Mouse (Mus musculus) T-helper 2 cell (primary cell): ENCODE data around the gene Serpinc1.
"Not testable (repeated sequence)": the region's sequence is repeated elsewhere in the genome, so short reads cannot be mapped to it uniquely, and the experiment has no call there.

ENCODE experiments used
- in situ Hi-C: fragments of 300-600 bp; cut with MboI, MseI; formaldehyde crosslinking; loops from one replicate; pipeline ENCODE4 v1.15.1; 2025; ENCODE audit warnings: high pct_unique_total_duplicates

Serpinc1 gene

GRCm38 (mm10) chr1:161020051-161020450 is 41.7 kb downstream of the Serpinc1 start:
- in situ Hi-C loops, result no loop called here

GRCm38 (mm10) chr1:161025410-161026210 is 47.2 kb downstream of the Serpinc1 start:
- in situ Hi-C loops, result no loop called here

GRCm38 (mm10) chr1:161027196-161027595 is 48.8 kb downstream of the Serpinc1 start:
- in situ Hi-C loops, result no loop called here

- in situ Hi-C loops, result not testable (repeated sequence)
These were observed 50.0 kb downstream of the Serpinc1 start for GRCm38 (mm10) chr1:161028427-161028826.

GRCm38 (mm10) chr1:161030058-161030457 is 51.7 kb downstream of the Serpinc1 start:
- in situ Hi-C loops, result no loop called here

- in situ Hi-C loops, result no loop called here
These were observed 53.5 kb downstream of the Serpinc1 start for GRCm38 (mm10) chr1:161031881-161032280.

GRCm38 (mm10) chr1:161032345-161032744 is 54.0 kb downstream of the Serpinc1 start:
- in situ Hi-C loops, result no loop called here

- in situ Hi-C loops, result no loop called here
These were observed 55.6 kb downstream of the Serpinc1 start for GRCm38 (mm10) chr1:161033856-161034434.

GRCm38 (mm10) chr1:161034435-161035280 is 56.3 kb downstream of the Serpinc1 start, which contains the start of gene Zbtb37:
Gene Zbtb37, minus strand, starts transcription at chr1:161034849.
- in situ Hi-C loops, result no loop called here

GRCm38 (mm10) chr1:161035281-161035785 is 56.9 kb downstream of the Serpinc1 start:
- in situ Hi-C loops, result no loop called here

- in situ Hi-C loops, result no loop called here
These were observed 57.5 kb downstream of the Serpinc1 start for GRCm38 (mm10) chr1:161035786-161036404.

GRCm38 (mm10) chr1:161036411-161036841 is 58.0 kb downstream of the Serpinc1 start:
- in situ Hi-C loops, result no loop called here

GRCm38 (mm10) chr1:161037026-161037425 is 58.6 kb downstream of the Serpinc1 start:
- in situ Hi-C loops, result no loop called here

- in situ Hi-C loops, result no loop called here
These were observed 59.2 kb downstream of the Serpinc1 start for GRCm38 (mm10) chr1:161037599-161037998.

- in situ Hi-C loops, result no loop called here
These were observed 59.6 kb downstream of the Serpinc1 start for GRCm38 (mm10) chr1:161038004-161038403.

- in situ Hi-C loops, result no loop called here
These were observed 60.8 kb downstream of the Serpinc1 start for GRCm38 (mm10) chr1:161038968-161039721.

- in situ Hi-C loops, result no loop called here
These were observed 61.5 kb downstream of the Serpinc1 start for GRCm38 (mm10) chr1:161039741-161040425.

GRCm38 (mm10) chr1:161040426-161040770 is 62.0 kb downstream of the Serpinc1 start:
- in situ Hi-C loops, result no loop called here

- in situ Hi-C loops, result no loop called here
These were observed 62.5 kb downstream of the Serpinc1 start for GRCm38 (mm10) chr1:161040855-161041254.
